Mouse (Mus musculus): ENCODE results near the gene Fam174b. TPM values are rescaled to one million over a fixed set of nuclear protein-coding genes. Genes with fewer than 3 reads are reported as not detected.

The Fam174b gene
- polyA plus RNA-seq, 1 experiment from 2014 or later: 35.7 TPM

DNA sequence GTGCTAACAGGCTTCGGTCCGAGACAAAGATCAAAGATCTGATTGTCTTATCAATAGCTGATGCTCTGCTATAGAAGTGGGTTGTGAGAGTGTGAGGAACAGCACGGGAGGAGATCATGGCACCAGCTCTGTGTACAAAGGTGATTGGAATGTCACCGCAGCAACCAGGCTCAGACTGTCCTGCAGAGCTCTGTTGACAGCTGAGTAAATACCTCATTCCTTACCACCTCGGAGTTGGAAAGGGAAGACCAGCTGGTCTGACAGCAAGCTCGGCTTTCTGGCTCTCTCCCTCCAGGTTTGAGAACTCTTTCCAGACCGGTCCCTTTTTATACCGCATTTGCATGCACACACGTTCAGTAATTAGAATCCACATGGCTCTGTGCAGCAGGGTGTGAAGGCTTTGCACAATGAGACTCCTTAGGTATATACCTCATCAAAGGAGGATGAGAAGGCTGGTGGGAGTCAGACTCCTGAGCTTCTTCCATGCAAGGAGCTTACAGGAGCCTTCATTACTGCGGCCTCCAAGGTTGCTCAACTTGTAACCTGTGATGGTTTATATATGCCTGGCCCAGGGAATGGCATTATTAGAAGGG, 9.6 kb upstream of the Fam174b start:
- WGBS: 58% methylated on average over 10 of the region's 10 CpGs
- H3K9ac ChIP-seq: no peak overlapping the region
- 0 out of 2 replicates have a peak, but pooled peaks cover 6% of the 10 kb centered on the region for H3K4me1 ChIP-seq (replicated peaks)
- H3K27ac ChIP-seq: peak overlapping the region; percentile 44
- no peaks in the 10 kb centered on the region for H3K27me3 ChIP-seq
- H3K4me3 ChIP-seq: no peak overlapping the region
- ATAC-seq (ENCODE audit: low FRiP score): 0 out of 2 replicates have a peak, but pooled peaks have one; percentile 46
- no peaks in the 10 kb centered on the region for H3K36me3 ChIP-seq
- no peaks in the 10 kb centered on the region for H3K9me3 ChIP-seq
- H3K4me2 ChIP-seq: no peak overlapping the region

DNA sequence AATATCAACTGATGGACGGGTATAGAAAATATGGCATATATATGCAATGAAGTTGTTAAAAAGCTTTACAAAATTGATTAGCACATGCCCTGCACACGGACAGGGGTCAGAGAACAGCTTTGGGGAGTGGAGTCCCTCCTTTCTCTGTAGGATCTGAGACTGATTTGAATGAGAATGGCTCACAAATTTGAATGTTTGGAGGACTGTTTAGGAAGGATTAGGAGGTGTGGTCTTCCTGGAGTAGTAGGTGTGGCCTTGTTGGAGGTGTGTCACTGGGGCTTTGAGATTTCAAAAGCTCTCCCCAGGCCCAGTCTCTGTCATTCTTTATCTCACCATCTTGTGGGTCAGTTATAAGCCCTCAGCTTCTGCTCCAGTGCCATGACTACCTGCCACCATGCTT, 4.1 kb upstream of the Fam174b start:
- H3K36me3 ChIP-seq: no peaks in the 10 kb centered on the region
- H3K4me1 ChIP-seq (replicated peaks): peaks cover 18% of the 10 kb centered on the region
- WGBS: 57% methylated on average over 2 of the region's 2 CpGs
- no peak overlapping the region for H3K27ac ChIP-seq
- H3K27me3 ChIP-seq: peaks cover 10% of the 10 kb centered on the region
- H3K9ac ChIP-seq: no peak overlapping the region
- no peak overlapping the region for H3K4me3 ChIP-seq
- H3K4me2 ChIP-seq: no peak overlapping the region
- ATAC-seq (ENCODE audit: low FRiP score): no peak
- no peaks in the 10 kb centered on the region for H3K9me3 ChIP-seq

GRCm38 (mm10) chr7:73741392-73741791, 1.3 kb downstream of the Fam174b start:
- Histone ChIP-seq H3K4me1 (replicated peaks) (peaks cover 34% of the 10 kb centered on the region), H3K9me3 (no peaks in the 10 kb centered on the region), H3K36me3 (no peaks in the 10 kb centered on the region), H3K9ac (peak overlapping the region; percentile 86; the same call in 1 of the 2 replicates), H3K4me3 (peak overlapping the region; percentile 68), H3K27ac (peak overlapping the region; percentile 92), H3K4me2 (peak overlapping the region; percentile 86), H3K27me3 (peaks cover 25% of the 10 kb centered on the region)
- 55% methylated on average over 5 of the region's 5 CpGs for WGBS
- ATAC-seq (ENCODE audit: low FRiP score): no peak

- Histone ChIP-seq H3K4me3 (peak overlapping the region; percentile 68), H3K4me2 (peak overlapping the region; percentile 86), H3K36me3 (no peaks in the 10 kb centered on the region), H3K27ac (no peak overlapping the region), H3K27me3 (peaks cover 25% of the 10 kb centered on the region), H3K9ac (no peak overlapping the region), H3K4me1 (replicated peaks) (peaks cover 38% of the 10 kb centered on the region), H3K9me3 (no peaks in the 10 kb centered on the region)
- ATAC-seq (ENCODE audit: low FRiP score): no peak
- 60% methylated on average over 6 of the region's 6 CpGs for WGBS
These were observed 1.7 kb downstream of the Fam174b start for GRCm38 (mm10) chr7:73741841-73742240.

- WGBS: 88% methylated on average over 8 of the region's 8 CpGs
- Histone ChIP-seq H3K4me3 (no peak overlapping the region), H3K36me3 (no peaks in the 10 kb centered on the region), H3K4me2 (no peak overlapping the region), H3K27me3 (peaks cover 25% of the 10 kb centered on the region), H3K4me1 (replicated peaks) (peaks cover 40% of the 10 kb centered on the region), H3K9ac (no peak overlapping the region), H3K27ac (no peak overlapping the region), H3K9me3 (no peaks in the 10 kb centered on the region; the same call in 1 of the 2 replicates)
- no peak for ATAC-seq (ENCODE audit: low FRiP score)
These were observed 3.0 kb downstream of the Fam174b start for GRCm38 (mm10) chr7:73743144-73743543.

DNA sequence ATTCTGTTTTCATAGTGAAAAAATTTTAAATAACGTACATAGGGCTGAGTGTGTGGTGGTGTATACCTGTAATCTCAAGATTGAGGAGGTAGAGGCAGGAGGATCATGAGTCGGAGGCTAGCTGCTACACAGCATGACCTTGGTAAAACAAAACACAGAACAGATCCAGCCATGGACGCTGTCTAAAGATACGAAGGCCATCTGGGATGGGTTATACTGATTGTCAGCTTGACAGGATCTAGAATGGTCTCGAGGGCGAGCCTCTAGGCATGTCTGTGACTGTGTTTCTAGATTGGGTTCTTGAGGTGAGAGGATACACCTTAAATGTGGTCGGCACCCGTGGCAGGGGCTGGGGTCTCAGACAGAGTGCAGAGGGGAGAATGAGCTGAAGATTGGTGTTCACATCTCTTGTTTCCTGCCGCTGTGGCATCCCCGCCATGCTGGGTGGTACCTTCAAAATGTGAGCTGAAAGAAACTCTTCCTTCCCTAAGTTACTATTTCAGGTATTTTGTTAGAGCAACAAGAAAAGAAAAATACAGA, 3.8 kb downstream of the Fam174b start:
- Histone ChIP-seq H3K27me3 (peaks cover 19% of the 10 kb centered on the region; the same call in 1 of the 2 replicates), H3K4me3 (no peak overlapping the region), H3K4me1 (replicated peaks) (peaks cover 39% of the 10 kb centered on the region), H3K27ac (no peak overlapping the region), H3K4me2 (no peak overlapping the region), H3K9me3 (no peaks in the 10 kb centered on the region; the same call in 1 of the 2 replicates), H3K9ac (no peak overlapping the region), H3K36me3 (no peaks in the 10 kb centered on the region)
- ATAC-seq (ENCODE audit: low FRiP score): no peak
- 80% methylated on average over 10 of the region's 10 CpGs for WGBS

DNA sequence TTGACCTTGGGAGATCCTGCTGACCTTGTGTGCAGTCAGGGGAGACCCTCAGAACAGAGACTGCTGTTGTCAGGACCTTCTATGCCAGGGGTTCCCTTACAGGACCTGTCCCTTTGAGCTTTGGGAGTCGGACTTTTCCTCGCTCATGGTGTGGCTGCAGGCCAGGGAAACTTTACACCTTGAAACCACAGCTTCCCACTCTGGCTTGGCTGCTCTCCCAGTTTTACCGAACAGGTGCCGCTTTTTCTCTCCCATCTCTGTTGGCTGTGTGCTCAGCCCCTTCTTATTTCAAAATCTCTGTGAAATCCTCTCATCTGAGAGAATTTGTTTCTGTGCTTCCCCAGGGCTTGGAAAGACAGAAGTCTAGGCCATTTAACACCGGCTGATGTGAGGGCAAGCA, 5.8 kb downstream of the Fam174b start:
- no peak overlapping the region for H3K27ac ChIP-seq
- no peak for ATAC-seq (ENCODE audit: low FRiP score)
- no peak overlapping the region for H3K4me3 ChIP-seq
- no peak overlapping the region for H3K9ac ChIP-seq
- no peaks in the 10 kb centered on the region; the same call in 1 of the 2 replicates for H3K9me3 ChIP-seq
- peaks cover 15% of the 10 kb centered on the region; the same call in 1 of the 2 replicates for H3K27me3 ChIP-seq
- 78% methylated on average over 5 of the region's 5 CpGs for WGBS
- H3K4me2 ChIP-seq: no peak overlapping the region
- peaks cover 23% of the 10 kb centered on the region for H3K4me1 ChIP-seq (replicated peaks)
- no peaks in the 10 kb centered on the region for H3K36me3 ChIP-seq

- H3K27ac ChIP-seq: no peak overlapping the region
- no peak overlapping the region for H3K4me2 ChIP-seq
- peaks cover 7% of the 10 kb centered on the region; the same call in 1 of the 2 replicates for H3K27me3 ChIP-seq
- no peak overlapping the region for H3K4me3 ChIP-seq
- no peaks in the 10 kb centered on the region for H3K36me3 ChIP-seq
- ATAC-seq (ENCODE audit: low FRiP score): no peak
- no peak overlapping the region for H3K9ac ChIP-seq
- H3K4me1 ChIP-seq (replicated peaks): peaks cover 14% of the 10 kb centered on the region
- WGBS: 60% methylated on average over 4 of the region's 4 CpGs
- no peaks in the 10 kb centered on the region; the same call in 1 of the 2 replicates for H3K9me3 ChIP-seq
These were observed 6.7 kb downstream of the Fam174b start for GRCm38 (mm10) chr7:73746836-73747235.

DNA sequence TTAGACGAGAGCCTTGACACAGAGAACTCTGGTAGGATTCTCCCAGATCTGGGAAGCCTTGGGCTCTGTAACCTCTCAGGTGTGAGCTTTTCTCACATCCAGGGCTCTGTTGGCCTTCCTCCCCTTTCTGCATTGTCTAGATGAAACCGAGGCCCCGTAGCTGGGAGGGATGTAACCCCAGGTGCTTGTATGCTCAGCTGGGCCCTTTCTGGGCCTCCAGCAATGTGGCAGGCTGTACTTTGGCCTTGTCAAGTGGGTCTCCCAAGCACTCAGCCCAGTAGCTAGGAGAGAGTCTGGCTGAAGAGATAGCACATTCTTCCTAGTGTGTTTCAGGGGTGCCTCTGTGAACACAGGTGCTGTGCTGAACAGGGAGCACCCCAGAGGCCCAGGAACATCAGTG, 7.4 kb downstream of the Fam174b start:
- H3K27me3 ChIP-seq: peaks cover 4% of the 10 kb centered on the region; the same call in 1 of the 2 replicates
- H3K4me2 ChIP-seq: no peak overlapping the region
- H3K4me1 ChIP-seq (replicated peaks): peaks cover 13% of the 10 kb centered on the region
- 80% methylated on average over 3 of the region's 3 CpGs for WGBS
- H3K36me3 ChIP-seq: no peaks in the 10 kb centered on the region
- no peak overlapping the region for H3K27ac ChIP-seq
- no peak for ATAC-seq (ENCODE audit: low FRiP score)
- no peak overlapping the region for H3K4me3 ChIP-seq
- H3K9ac ChIP-seq: no peak overlapping the region
- no peaks in the 10 kb centered on the region; the same call in 1 of the 2 replicates for H3K9me3 ChIP-seq

- Histone ChIP-seq H3K27ac (no peak overlapping the region), H3K4me3 (no peak overlapping the region), H3K9me3 (no peaks in the 10 kb centered on the region; the same call in 1 of the 2 replicates), H3K4me1 (replicated peaks) (0 out of 2 replicates have a peak, but pooled peaks cover 6% of the 10 kb centered on the region), H3K27me3 (no peaks in the 10 kb centered on the region; the same call in 1 of the 2 replicates), H3K36me3 (no peaks in the 10 kb centered on the region), H3K4me2 (no peak overlapping the region), H3K9ac (no peak overlapping the region)
- ATAC-seq (ENCODE audit: low FRiP score): no peak
- WGBS: 90% methylated on average over 5 of the region's 5 CpGs
These were observed 8.5 kb downstream of the Fam174b start for GRCm38 (mm10) chr7:73748437-73749108.

DNA sequence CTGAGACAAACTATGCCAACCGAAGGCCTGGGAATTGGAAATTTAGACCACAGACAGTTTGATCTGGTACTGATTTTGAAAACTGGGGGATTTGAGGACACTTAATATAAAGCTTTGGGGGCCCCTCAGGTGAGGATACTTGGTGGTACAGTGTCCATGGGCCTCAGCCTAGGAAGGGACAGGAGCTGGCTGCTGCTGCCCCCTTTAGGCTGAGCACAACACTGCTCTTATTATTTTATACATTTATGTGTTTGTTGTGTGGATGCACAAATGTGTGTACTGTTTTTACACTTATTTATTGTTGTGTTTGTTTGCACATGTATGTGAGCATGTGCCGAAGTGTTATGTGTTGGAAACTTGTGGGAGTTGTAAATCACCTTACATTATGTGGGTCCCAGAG, 9.2 kb downstream of the Fam174b start:
- no peak for ATAC-seq (ENCODE audit: low FRiP score)
- H3K4me1 ChIP-seq (replicated peaks): peaks cover 11% of the 10 kb centered on the region; the same call in 1 of the 2 replicates
- 94% methylated on average over 2 of the region's 2 CpGs for WGBS

DNA sequence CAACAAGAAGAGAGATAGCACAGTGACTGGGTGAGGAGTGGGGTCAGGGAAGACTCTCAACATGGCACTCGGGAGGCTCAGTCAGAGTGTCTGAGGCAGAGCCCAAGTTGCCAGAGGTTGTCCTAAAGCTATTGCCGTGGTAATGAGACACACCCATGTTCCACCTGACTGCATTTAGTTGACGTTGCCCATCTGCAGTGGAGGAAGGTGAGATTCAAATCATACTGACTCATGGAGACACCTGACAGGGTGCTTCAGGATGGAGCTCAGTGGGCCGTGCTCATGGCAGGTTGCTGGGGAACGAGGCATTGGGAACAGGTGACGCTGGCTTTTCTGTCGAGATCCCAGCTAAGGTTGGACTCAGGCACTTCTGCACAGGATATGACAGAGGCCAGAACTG, 9.9 kb downstream of the Fam174b start:
- no peak for ATAC-seq (ENCODE audit: low FRiP score)
- H3K9me3 ChIP-seq: no peaks in the 10 kb centered on the region; the same call in 1 of the 2 replicates
- H3K4me3 ChIP-seq: no peak overlapping the region
- H3K4me2 ChIP-seq: no peak overlapping the region
- H3K4me1 ChIP-seq (replicated peaks): peaks cover 11% of the 10 kb centered on the region; the same call in 1 of the 2 replicates
- no peak overlapping the region for H3K27ac ChIP-seq
- no peaks in the 10 kb centered on the region for H3K36me3 ChIP-seq
- no peaks in the 10 kb centered on the region for H3K27me3 ChIP-seq
- H3K9ac ChIP-seq: no peak overlapping the region
- WGBS: 90% methylated on average over 7 of the region's 7 CpGs

More for the DNA sequence above, 9.2 kb downstream of the Fam174b start:
- H3K4me2 ChIP-seq: no peak overlapping the region
- H3K9ac ChIP-seq: no peak overlapping the region
- H3K9me3 ChIP-seq: no peaks in the 10 kb centered on the region; the same call in 1 of the 2 replicates
- H3K36me3 ChIP-seq: no peaks in the 10 kb centered on the region
- no peak overlapping the region for H3K4me3 ChIP-seq
- H3K27ac ChIP-seq: no peak overlapping the region
- H3K27me3 ChIP-seq: no peaks in the 10 kb centered on the region; the same call in 1 of the 2 replicates

Measured in hindbrain, embryonic 13.5 days (tissue).